8 mouse cellular contexts compared by ENCODE assay signal in the genomic region with DNA sequence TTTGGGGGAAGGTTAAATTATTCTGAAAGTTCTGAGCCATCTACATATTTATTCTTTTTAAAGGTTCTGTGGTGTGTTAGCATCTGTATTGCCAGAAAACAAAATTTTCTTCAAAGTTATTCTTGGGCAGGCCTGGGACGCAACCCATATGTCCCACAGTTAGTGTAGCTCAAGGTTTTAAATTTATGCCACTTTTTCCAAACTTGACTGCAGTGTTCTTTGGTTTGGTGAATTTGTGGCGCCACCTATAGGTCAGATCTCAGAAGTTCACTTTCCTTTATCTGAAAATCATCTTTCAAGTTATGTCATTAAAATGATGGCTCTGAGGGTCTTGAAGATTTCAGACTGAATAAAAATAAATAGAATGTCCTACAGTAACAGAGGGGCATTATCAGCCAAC.
DNase-seq lines count a peak whose midpoint lies in the region; ATAC-seq and TF ChIP-seq lines count a peak whose summit lies in the region.

No protein-coding gene starts in this region.

- no peaks in the 10 kb centered on the region for H3K9me3 ChIP-seq in heart, postnatal 0 days (replicated peaks; ENCODE audit: control insufficient read depth, low read length)

- H3K27ac ChIP-seq in heart, postnatal 0 days (ENCODE audit: low read depth): no peak overlapping the region

- TF ChIP-seq EP300 in heart, postnatal 0 days (IDR thresholded peaks at IDR 0.05; ENCODE audit: low read depth): no peak

- WGBS in heart, postnatal 0 days: 7% methylated on average over 2 of the region's 2 CpGs

- no peaks in the 10 kb centered on the region for H3K27me3 ChIP-seq in heart, postnatal 0 days (ENCODE audit: control insufficient read depth, insufficient read depth, low read length)

- no peak for ATAC-seq in heart, postnatal 0 days (ENCODE audit: insufficient read depth, low read depth)
- no peak for ATAC-seq in erythroblast, adult 5-6 weeks (replicated peaks; ENCODE audit: low FRiP score, poor library complexity, severe bottlenecking)

- no peak overlapping the region for H3K9ac ChIP-seq in heart, postnatal 0 days (replicated peaks; ENCODE audit: low read depth, low read length)

- H3K4me2 ChIP-seq in heart, postnatal 0 days (ENCODE audit: low read depth, low read length): no peak overlapping the region

- no peak overlapping the region for H3K4me3 ChIP-seq in heart, postnatal 0 days (ENCODE audit: low read depth, low read length)

- TF ChIP-seq CTCF in heart, postnatal 0 days (IDR thresholded peaks at IDR 0.05; ENCODE audit: low read depth): peak; percentile 66

- no peaks in the 10 kb centered on the region for H3K4me1 ChIP-seq in heart, postnatal 0 days (ENCODE audit: control insufficient read depth, insufficient read depth)

- no peak for DNase-seq in heart, postnatal 0 days (ENCODE audit: low spot score)
- no peak for DNase-seq in heart, adult 11 months
- DNase-seq in urinary bladder, postnatal 25 days (ENCODE audit: low spot score): peak; percentile 8
- no peak for DNase-seq in urinary bladder, postnatal 4 days (ENCODE audit: low spot score in 2 of 2)
- DNase-seq in embryo, embryonic 10.5 days (ENCODE audit: low spot score): peak; percentile 74
- DNase-seq in layer of hippocampus, postnatal 14 days (ENCODE audit: low spot score in 2 of 2): peak; percentile 40 to 72
- DNase-seq in retina, embryonic 14.5 days (ENCODE audit: low spot score): peak; percentile 80

- H3K36me3 ChIP-seq in heart, postnatal 0 days (replicated peaks; ENCODE audit: control insufficient read depth, insufficient read depth, low read length): no peaks in the 10 kb centered on the region

Comparison
In these comparisons a context has a peak if more than half of its experiments do, and no peak if none do; other contexts are left out.
1. DNase-seq: peak in urinary bladder, postnatal 25 days (single experiment), embryo, embryonic 10.5 days (single experiment), layer of hippocampus, postnatal 14 days (2 of 2) and retina, embryonic 14.5 days (single experiment); none in heart, postnatal 0 days (single experiment), heart, adult 11 months (single experiment) and urinary bladder, postnatal 4 days (0 of 2).